Mouse (Mus musculus) lung, embryonic 16.5 days (tissue): Measurements from ENCODE around the gene Tstd3. TPM values are rescaled to one million over a fixed set of nuclear protein-coding genes. Genes with fewer than 3 reads are reported as not detected.

Source experiments
- ATAC-seq: fragments of 200-750 bp; cut with Nextera tagmentation; 2 replicates; pipeline ENCODE4 v1.8.0; 2017; ENCODE audit warnings: low read depth, mild to moderate bottlenecking, moderate library complexity
- H3K27ac ChIP-seq: fragments of 300-500 bp; sonication (generic); 2 replicates; pipeline ENCODE4 v1.5.1; 2014; ENCODE audit warnings: mild to moderate bottlenecking, control low read depth, low read length
- H3K27me3 ChIP-seq: fragments of 300-500 bp; sonication (generic); 2 replicates; pipeline ENCODE4 v1.6.1; 2014; ENCODE audit warnings: low read depth, low read length, mixed read lengths; ENCODE audit not compliant: control insufficient read depth, insufficient read depth
- H3K36me3 ChIP-seq: fragments of 300-500 bp; sonication (generic); 2 replicates; pipeline ENCODE4 v1.6.1; 2014; ENCODE audit warnings: low read length; ENCODE audit not compliant: control insufficient read depth, insufficient read depth
- H3K4me1 ChIP-seq: fragments of 300-500 bp; sonication (generic); replicated peaks from 2 replicates; pipeline ENCODE4 v1.6.1; 2014; ENCODE audit warnings: low read length, mixed read lengths; ENCODE audit not compliant: control insufficient read depth, insufficient read depth
- H3K4me2 ChIP-seq: fragments of 300-500 bp; sonication (generic); 2 replicates; pipeline ENCODE4 v1.6.1; 2014; ENCODE audit warnings: low read depth, low read length, control low read depth
- H3K4me3 ChIP-seq: fragments of 300-500 bp; sonication (generic); 2 replicates; pipeline ENCODE4 v1.5.1; 2014; ENCODE audit warnings: mild to moderate bottlenecking, low read length, control low read depth
- H3K9ac ChIP-seq: fragments of 300-500 bp; sonication (generic); 2 replicates; pipeline ENCODE4 v1.6.1; 2014; ENCODE audit warnings: low read length, control low read depth
- H3K9me3 ChIP-seq: fragments of 300-500 bp; sonication (generic); 2 replicates; pipeline ENCODE4 v1.6.1; 2016; ENCODE audit warnings: low read length; ENCODE audit not compliant: control insufficient read depth
- WGBS: fragments of 180-500 bp; shearing (Covaris S2); extraction: QIAGEN DNeasy Blood & Tissue Kit; methylation state at CpG from one replicate; pipeline ENCODE4 v1.1.7; 2014; 5-methylcytosine and 5-hydroxymethylcytosine counted together
- polyA plus RNA-seq: library from polyadenylated mRNA; unstranded; fragments of >200 nt; fragmentation: Nextera tagmentation; extraction: Ambion mirVana; gene quantifications from 2 replicates; pipeline ENCODE4 v1.2.1, GENCODE M21; 2015

Gene Tstd3
- polyA plus RNA-seq, 1 experiment from 2014 or later, result 8.0 TPM

DNA sequence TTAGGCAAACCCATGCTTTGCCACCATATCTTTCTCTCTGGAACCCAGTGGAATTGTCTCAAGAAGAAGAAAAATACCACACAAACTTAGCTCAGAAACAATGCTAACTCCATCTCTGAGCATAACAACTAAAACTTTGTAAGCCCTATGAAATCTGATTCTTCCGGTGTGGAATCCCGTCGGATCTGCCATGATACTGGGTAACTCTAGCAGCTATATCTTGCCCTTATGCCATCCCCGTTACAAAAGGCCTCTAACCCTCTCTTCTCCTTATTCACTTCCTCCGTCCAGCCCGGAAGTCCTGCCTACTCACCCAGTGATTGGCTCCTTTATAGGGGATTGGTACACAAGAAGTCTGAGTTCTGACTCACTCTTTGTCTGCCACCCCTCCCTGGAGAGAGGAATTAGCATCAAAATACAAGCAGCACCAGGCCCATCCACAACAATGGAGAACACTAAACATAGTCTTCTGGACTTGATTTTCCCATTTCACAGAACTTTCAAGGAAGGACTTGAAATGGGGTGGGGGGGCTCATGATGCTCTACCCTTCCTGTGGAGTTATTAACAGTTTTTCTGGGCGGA lies 44.2 kb downstream of the Tstd3 start:
- H3K27me3 ChIP-seq, result no peaks in the 10 kb centered on the region

DNA sequence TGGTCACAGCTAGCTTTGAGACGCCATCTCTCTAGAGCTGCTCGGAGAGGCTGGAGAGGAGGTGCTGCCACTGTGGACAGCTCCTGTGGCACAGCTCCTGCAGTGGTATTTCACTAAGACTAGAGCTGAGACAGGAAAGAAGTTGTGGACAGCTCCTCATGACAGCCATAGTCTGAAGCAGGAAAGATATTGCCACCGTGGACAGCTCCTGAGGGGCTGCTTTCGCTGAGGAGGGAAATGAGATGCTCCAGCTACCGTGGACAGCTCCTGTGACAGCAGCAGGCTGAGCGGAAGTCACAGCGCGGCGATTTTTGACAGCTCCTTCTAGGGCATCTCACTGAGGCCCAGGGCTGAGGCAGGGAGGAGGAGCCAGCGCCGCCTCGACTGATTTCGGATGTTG lies 54.9 kb downstream of the Tstd3 start:
- Histone ChIP-seq H3K27me3 (no peaks in the 10 kb centered on the region), H3K27ac (no peak overlapping the region), H3K4me2 (no peak overlapping the region), H3K4me3 (no peak overlapping the region), H3K4me1 (no peaks in the 10 kb centered on the region), H3K9ac (no peak overlapping the region), H3K9me3 (no peaks in the 10 kb centered on the region), H3K36me3 (no peaks in the 10 kb centered on the region)
- ATAC-seq, result peak; percentile 98
- WGBS, result 3% methylated on average over 13 of the region's 13 CpGs

More for the DNA sequence above, 44.2 kb downstream of the Tstd3 start:
- ATAC-seq, result no peak
- Histone ChIP-seq H3K36me3 (no peaks in the 10 kb centered on the region), H3K9ac (no peak overlapping the region), H3K27ac (no peak overlapping the region), H3K9me3 (no peaks in the 10 kb centered on the region), H3K4me1 (no peaks in the 10 kb centered on the region), H3K4me3 (no peak overlapping the region), H3K4me2 (no peak overlapping the region)
- WGBS, result 58% methylated on average over 7 of the region's 7 CpGs

Other genes starting within 250 kb of the Tstd3 start
- gene Prdm13, start 81.2 kb downstream of the Tstd3 start, polyA plus RNA-seq, result not detected in 2 replicates
- 49.3 and 49.8 TPM in 2 replicates for gene Ccnc, start 39.5 kb downstream of the Tstd3 start, polyA plus RNA-seq
- gene Usp45, start 56 bp downstream of the Tstd3 start, polyA plus RNA-seq, result 9.5 and 10.5 TPM in 2 replicates
- 133 and 150 TPM in 2 replicates for gene Pnisr, start 80.4 kb upstream of the Tstd3 start, polyA plus RNA-seq
- 14.2 and 15.2 TPM in 2 replicates for gene Coq3, start 112.5 kb upstream of the Tstd3 start, polyA plus RNA-seq
- 2.4 and 2.6 TPM in 2 replicates for gene Faxc, start 164.1 kb upstream of the Tstd3 start, polyA plus RNA-seq